Mouse (Mus musculus) fibroblast of lung, adult 2 months (primary cell): Measurements from ENCODE around the gene Rmdn2.

Experiments used
- DNase-seq: peaks from one replicate; pipeline ENCODE4 v3.0.0-alpha.2; 2011; ENCODE audit warnings: low read depth

Gene Rmdn2

DNA sequence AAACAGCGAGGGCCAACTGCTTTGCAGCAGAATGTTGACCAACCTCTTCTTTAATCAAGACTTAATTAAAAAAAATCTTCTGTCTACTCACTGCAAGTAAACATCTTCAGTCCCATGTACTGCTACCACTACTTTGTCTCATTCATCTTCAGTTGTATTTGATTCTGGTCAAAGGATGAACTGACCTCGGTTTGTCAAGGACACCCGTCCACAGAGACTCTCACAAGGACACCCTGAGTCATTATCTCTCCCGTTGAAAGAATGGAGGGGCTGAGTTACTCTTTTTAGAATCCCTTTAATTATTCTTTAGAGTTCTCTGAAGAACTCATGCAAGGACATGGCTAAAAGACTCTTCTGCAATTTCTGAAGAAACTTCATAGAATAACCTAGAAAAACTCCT lies at the start of gene Rmdn2:
TSS of gene Rmdn2 (plus strand) at position 319 of the 400 bp plus-strand sequence.
- DNase-seq: no peak

DNA sequence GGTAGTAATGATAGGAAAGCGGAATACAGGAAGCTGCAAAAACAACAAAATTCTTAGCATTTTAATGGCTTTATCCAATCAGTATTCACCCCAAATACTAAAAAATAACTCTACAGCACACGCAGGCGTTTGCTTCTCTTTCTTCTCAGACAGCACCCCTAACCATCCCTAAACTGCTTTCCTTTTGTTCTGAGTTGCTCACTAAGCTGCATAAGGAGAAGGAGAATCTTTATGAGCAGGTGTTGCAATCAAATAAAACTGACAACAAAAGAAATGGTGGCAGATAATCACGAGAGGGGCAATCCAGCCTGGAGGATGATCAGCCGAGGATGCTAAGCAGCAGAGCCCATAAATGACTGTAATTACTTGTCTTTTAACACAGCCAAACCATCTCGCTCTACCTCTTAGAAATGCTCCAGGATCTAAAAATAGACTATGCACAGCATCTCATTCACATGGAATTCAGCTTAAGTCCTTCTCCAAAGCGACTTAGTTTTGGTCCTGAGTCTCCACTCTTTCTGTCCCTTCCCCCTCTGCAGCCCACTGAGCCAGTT lies 48.5 kb upstream of the Rmdn2 start:
- no peak for DNase-seq

DNA sequence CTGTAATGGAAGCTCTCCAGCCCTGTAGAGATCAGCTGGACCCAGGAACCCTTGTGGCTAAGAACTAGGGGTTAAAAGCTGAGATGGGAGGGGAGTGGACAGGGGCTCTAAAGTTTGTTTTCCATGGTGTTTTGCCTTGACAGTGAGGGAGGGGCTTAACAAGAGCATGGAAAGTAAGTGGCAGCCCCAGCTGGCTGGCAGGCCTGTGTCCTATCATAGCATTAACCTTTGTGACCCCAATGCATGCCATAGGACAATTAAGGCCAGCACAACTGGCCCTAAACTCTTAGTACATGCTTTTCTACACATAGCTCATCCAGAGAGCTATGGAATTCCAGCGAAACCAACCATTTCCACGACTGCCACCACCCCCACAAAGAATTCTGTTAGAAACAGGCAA lies 47.9 kb upstream of the Rmdn2 start:
- DNase-seq: no peak

DNA sequence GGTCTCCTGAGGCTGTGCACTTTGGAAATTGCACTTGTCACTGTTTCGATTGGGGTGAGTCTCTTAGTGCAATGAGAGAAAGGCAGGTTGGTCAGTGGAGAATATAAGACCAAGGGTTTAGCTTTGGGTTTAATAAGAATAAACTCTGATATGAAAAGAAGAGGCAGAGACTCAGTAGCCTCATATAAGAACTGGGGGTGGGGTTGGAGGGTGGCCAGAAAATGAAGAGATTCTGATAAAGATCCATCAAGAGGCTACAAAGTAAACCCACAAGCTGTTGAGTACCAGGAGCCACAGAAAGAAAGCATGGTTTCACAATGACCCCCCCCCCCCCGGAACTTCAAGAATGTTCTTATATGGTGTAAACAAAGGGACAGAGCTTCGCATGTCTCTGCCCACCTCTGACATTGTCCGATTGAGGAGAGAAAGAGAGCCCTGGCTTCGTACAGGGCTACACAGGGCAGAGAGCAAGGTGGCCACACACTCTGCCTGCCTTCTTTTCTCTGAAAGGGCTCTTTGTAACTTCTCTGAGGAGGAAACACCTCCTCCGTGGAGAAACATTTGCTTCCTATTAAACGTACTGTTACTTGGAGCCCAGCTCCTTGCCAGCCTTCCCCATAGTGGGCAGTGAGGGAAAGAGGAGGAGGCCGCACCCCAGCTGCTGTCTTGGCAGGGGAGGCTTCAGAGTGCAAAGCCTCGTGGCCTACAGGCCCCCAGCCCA lies 46.3 kb upstream of the Rmdn2 start:
- peak; percentile 36 for DNase-seq

DNA sequence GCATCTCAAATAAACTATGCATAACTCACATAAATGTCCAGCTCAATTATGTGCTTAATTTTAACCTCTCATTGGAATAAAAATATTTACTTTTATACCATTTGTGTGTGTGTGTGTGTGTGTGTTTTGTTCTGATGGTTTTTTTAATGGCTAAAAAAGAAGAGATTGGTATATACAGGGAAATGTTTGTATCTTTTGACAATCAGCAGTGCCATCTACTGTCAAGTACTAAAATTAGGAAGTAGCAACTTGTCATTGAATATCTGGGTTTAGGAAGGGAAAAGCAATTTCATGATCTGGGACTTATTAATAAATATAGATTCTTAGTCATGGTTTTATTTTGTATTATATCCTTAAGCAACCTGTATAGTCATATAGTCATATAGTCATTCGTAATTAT lies 43.3 kb upstream of the Rmdn2 start:
- peak; percentile 36 for DNase-seq

DNA sequence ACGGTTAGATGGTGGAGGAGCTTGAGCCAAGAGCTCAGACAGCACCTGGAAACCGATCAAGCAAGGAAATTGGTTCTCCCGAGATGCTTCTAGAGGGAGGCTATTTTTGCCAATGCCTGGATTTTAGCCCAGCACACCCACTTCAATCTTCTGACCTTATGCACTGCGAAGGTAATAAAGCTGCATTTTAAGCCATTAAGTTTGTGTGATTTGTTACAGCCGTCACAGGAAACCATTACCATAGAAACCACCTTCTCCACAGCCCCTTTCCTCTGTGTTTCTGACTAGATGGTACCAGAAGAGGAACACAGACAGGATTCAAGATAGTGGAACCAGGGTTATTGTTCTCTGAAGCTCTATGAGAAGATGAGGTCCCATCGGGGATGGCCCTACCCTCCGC lies 33.3 kb upstream of the Rmdn2 start:
- DNase-seq: no peak

DNA sequence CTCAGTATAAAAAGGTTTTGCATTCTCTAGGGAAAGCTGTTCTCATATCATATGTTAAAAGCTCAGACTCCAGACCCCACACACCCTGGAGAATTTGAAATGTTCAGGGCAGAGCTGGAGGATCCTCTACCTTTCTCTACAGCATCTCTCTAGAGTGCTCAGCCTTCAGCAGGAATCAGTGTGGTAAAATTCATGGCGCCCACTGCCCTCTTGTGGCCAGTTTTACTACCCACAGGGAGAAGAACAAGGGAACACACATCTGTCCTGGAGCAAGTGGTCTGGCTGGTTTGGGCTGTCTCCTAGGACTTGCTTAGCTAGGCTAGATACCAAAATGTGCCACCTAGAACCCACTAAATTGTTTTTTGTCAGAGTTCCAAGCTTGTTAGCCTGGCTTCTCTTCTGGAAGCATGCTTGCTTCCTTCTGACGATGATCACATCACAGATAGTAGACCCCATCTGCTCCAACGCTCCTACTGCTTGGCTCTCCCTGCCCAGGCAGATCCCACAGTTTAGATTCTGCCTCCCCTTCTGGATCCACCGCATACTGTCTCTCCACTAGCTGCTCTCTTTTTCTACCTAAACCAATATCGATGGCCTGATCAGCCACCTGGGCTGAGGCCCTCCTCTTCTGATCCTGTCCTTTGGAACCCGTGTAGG lies 31.3 kb upstream of the Rmdn2 start:
- peak; percentile 47 for DNase-seq

DNA sequence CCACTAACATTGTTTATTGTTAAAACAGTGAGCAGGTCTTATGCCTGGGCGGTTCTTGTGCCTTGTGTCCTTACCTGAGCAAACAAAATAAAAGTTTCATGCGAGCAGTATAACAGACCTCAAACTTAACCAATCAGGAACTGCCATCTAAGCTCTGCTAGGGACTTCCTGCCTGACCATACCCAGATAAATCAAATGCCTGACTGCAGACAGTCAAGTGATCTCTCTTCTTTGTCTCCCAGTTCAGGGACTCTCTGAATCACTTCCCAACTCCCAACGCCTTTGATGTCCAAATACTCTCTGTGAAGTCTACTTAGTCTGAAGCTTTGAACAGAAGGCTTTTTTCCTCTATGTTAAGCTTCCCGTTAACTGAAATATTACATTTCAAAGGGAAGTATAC lies 28.2 kb upstream of the Rmdn2 start:
- DNase-seq: no peak

DNA sequence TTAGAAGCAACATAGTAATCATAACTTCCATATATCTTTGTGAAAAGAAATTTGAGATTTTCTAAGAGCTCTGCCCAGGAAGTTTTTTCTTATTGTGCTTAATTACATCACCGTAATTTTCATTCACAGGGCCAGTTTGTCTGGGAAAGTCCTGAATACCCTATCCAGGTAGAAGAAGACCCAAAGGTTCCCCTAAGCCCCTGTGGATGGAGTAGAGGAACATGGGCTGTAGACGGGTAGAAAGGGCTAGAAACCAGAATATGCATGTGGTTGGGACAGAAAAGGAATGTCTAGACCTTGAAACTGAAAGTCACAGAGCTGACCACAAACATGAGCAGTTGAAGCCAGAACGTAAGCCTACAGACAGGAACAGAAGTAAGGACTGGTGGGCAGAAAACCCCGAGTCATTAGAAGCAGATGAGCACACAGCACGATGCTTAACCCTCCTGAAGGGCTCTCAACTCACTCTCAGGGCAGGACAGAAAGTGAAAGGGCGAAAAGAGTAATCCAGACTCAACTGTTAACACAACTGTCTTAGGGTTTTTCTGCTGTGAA lies 27.3 kb upstream of the Rmdn2 start:
- DNase-seq: peak; percentile 34

DNA sequence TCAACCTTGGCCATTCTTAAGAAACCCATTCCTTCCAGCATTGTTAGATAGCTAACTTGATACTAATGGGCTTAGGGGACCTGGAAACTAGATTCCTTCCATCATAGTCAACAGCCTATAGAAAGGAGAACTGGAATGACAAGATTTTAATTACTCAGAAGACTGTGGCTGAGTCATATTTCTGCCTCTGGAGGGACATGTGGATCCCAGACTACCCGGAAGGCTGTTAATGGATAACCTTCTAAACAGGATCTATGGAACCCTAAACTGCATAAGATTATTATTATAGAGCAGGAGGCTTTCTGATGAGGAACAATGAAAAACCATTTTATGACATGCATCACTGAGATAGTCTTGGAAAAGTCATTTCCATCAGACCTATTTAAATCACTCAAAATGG lies 21.8 kb upstream of the Rmdn2 start:
- DNase-seq: no peak

DNA sequence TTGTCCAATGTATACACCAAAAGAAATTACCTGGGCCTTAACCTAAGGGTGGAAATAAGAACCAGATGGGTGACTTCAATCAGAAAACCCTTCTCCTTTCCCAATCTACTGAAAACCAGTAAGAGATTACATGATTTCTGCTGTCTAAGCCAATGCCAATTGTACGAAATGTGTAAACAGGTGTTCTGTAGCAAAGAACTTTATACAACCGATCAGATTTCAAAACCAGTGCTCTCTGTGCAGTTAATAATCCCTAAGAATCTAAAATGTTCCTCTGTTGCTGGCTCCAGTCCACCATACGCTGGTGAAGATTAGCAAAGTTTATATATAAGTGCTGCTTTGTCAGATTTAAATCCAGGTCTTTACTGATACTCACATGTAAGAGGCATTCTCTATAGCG lies 15.7 kb upstream of the Rmdn2 start:
- DNase-seq: no peak

DNA sequence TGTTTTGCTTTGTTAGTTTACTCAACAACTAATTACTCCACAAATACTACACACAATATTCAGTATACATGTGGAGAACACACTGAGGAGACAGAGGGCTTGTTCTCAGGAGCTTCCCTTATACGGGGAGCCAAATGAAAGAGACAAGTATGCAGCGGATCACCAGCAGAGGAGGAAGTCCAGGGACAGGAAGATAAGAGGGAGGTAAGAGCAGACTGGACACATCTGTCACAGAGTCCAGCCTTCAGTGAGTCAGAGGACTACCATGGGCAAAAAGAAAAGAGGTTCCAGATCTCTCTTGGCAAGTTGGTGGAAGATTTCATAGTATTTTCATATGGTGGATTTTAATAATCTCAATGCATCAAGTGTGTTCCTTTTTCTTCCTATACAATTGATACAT lies 13.5 kb upstream of the Rmdn2 start:
- no peak for DNase-seq

DNA sequence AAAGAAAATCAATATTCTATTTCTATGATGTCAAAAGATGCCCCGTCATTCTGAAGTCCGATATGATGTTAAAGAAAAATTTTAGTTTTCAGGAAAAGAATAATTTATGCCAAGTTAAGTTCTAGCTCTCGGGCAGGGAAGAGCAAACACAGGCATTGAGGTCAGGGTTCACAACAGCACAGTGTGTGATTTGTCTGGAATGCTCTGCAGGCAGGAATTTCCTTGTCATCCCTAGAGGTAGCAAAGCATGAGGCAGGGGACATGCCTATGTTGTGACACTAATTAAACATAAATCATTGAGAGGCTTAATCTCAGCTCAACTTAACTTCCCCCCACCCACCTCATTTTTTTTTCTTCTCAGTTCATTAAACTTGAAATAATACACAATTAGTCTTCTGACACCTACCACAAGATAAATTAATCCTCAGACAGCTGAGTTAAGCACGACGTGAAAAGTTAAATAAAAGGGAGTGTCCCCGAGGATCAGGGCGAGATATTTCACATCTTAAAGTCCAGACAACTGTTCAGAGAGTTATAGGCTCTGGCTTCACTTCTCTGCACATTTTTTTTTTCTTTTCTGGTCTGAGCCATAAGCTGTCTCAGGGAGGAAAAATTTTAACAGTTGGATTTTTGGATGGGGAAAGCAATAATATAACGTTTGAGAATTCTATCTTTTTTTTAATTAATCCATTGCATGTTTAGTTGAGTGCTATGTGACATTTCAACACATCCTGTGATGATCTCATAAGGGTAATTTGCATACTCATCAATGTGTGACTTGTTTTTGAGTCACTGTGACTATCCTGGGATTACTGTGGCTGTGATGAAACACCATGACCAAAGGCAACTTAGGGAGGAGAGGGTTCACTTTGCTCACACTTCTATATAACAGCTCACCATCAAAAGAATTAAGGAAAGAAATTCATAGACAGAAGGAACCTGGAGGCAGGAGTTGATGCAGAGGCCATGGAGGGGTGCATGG lies 12.8 kb upstream of the Rmdn2 start:
- no peak for DNase-seq

DNA sequence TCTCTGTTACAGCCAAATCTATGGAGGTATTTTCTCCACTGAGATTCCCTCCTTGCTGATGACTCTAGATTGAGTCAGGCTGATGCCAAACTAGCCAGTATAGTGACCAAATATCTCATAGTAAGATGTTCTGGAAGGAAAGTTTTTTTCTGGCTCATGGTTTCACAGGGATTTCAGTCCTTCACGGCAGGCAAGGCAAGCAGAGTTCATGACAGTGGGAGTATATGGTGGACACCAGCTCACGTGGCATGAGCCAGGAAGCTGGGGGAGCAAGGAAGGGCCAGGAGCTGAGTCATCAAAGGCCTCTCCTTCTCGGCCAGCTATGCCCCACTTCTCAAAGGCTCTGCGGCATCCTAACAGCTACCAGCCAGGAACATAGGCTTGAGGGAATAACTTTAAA lies 11.6 kb upstream of the Rmdn2 start:
- DNase-seq: no peak

DNA sequence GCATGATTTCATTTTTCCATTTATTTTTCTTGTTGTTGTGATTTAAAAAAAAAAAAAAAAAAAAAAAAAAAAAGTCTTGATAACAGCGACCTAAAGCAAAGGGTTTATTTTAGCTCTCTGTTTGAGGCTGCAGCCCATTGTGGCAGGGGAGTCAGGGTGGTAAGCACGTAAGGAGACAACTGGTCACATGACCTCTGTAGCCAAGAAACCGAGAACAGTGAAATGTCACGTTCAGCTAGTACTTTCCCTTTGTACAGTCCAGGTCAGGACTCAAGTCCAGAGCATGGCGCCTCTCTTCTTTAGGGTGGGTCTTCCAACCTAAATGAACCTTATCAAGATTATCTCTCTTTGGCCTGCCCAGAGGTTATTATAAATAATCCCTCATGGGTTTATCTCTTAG lies 9.3 kb upstream of the Rmdn2 start:
- DNase-seq: no peak

DNA sequence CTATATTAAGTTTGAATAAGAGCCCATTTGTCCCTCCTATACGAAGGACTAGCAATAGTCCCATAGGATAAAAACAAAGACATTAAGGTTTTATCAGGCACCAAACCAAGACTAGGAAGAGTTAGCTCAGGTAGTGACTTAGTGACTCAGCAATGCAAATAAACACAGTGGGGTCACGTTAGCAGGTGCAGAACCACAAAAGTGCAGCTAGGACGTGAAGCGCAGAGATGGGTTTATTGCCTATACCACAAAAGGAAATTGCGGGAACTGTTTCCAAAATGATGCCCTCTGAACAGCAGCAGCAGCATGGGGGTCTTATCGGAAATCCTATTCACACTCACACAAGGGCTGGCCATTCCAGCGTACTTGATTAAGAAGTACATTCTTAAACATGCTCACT lies 8.2 kb upstream of the Rmdn2 start:
- DNase-seq: no peak

DNA sequence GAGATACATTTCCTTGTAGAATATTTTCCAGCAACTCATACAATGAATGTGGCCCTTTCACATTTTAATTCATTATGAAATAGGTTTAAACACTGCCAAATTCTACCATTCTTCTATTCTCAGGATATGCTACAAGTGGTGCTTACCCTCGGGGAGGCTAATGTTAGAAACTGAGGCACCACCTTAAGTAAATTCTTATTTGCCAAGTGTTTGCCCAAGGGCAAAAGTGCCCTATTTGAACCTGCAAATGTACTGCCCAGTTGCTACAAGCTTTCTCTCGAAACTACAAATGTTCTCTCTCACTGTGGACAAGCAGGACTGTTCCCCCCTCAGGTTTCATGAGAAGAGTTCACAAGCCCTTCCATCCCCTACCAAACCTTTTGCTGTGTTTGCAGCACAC lies 5.9 kb upstream of the Rmdn2 start:
- DNase-seq: no peak

DNA sequence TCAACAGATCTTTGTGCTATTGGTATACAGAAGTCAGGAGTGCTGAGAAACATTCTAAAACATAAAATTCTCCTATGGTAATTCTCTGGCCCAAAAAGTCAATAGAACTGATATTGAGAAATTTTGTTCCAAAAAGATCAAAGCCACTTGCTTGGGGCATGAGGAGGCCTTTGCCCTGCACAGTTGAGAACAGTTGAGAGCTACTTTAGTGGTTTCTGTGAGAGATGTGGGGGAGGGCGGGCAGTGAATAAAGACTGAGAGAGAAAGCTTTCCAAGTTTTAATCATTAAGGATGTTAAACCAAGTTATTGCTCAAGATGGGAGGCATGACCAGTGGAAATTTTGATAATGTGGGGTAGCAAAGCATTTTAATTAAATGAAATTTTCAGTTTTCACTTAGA lies 2.0 kb upstream of the Rmdn2 start:
- no peak for DNase-seq

DNA sequence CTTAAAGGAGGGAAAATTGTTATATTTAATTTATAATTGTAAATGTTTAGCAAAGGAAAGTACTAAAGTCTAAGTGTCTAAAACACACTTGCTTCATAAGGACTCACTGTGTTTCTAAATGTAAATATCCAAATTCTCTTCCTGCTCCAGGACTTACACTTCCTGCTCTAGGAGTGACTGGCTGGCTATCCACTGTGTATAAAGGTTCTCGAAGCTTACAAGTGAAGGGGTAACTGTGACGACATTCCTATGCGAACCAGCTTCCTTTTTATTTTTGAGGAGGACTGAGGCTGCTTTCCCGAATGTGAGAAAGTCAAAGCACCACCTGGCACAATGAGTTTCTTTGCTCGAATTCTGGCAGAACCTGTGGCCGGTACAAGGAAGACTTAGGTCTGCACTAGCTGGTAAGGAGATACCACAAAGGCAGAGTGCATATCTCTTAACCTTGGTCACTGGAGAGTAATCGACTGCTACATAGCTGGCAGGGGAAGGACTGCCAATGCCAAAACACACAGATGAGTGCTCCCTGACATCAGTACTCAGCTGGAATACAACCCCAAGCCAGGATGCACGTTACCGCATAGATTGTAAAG lies 1.4 kb upstream of the Rmdn2 start:
- DNase-seq: no peak

DNA sequence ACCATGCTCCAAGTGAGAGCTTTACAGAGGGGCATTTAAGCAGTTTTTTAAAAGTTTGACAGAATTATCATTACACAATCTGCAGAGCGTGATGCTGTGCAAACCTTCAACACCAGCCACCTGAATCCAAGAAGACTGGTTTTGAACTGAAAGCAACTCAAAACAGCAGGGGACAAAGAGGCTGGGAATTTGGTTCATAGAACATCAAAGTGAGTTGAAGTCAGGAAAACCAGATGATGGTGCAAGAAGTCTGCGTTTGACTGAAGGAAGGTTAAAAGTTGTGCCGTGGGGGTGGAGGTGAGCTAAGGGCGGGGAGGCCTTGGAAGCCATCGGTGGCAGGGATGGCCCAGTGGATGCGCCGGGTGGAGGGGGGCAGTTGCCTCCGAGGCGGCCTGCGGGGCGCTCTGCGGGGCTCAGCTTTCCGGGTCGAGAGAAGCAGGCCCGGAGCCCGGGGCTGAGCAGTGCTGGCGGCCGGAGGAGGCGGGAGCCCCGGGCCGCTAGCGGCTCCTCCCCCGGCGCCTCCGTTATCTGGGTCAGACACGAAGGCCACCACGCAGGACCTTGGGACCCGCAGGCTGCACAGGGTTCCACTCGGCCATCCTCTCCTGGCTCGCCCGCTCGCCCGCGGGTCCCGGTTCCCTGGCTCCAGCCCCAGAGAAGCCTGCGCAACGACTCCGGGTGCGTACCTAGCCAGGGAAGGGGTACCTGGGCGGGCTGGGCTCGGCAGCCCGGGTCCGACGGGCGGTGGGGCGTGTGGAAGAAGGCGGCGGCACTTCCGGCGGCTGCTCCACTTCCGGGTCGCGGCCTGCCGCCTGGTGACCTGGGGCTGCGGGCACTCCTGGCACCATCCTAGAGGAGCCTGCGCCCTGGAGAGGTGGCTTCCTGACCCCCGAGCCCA lies 3.3 kb downstream of the Rmdn2 start:
- no peak for DNase-seq

DNA sequence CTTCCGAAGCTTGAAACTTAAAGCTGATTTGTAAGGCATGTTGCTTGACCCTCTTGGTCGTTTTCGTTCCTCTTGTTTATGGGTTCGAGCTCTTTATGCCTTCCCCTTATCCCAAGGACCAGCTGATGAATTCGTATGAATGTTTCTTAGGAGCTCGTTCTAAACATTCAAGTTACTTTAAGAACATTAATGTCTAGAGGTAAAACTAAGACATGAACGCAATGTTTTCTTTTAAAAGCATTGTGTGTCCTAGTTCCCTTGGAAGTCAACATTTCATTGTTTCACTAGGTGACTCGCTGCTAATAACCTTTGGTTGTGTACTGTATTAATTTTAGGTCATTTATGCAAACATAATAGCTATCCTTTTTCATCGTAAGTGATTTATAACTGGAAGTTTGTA lies 4.2 kb downstream of the Rmdn2 start:
- no peak for DNase-seq
